Mouse (Mus musculus) C2C12 (cell line): ENCODE measurements around the gene Anks1b. TPM values are rescaled to one million over a fixed set of nuclear protein-coding genes. Genes with fewer than 3 reads are reported as not detected.

ENCODE experiments used
- H3K27me3 ChIP-seq: one replicate; pipeline ENCODE4 v1.6.1; 2011; ENCODE audit not compliant: control insufficient read depth, insufficient read depth, insufficient read length
- H3K36me3 ChIP-seq: one replicate; pipeline ENCODE4 v1.6.1; 2011; ENCODE audit not compliant: control insufficient read depth, insufficient read depth
- H3K4me3 ChIP-seq: one replicate; pipeline ENCODE4 v1.5.1; 2011; ENCODE audit warnings: mild to moderate bottlenecking, control low read depth; ENCODE audit not compliant: poor library complexity, insufficient read depth, severe bottlenecking
- H3K79me2 ChIP-seq: one replicate; pipeline ENCODE4 v1.6.1; 2011; ENCODE audit not compliant: control insufficient read depth, insufficient read depth
- H3K79me3 ChIP-seq: one replicate; pipeline ENCODE4 v1.6.1; 2011; ENCODE audit warnings: low read depth, control low read depth
- H3ac ChIP-seq: one replicate; pipeline ENCODE3; 2011; ENCODE audit warnings: low read depth; ENCODE audit not compliant: control insufficient read depth, insufficient read length
- CEBPB ChIP-seq: IDR thresholded peaks from one replicate; pipeline ENCODE4 v1.6.1; 2011; ENCODE audit warnings: low read depth, mild to moderate bottlenecking, control low read depth, moderate library complexity
- CTCF ChIP-seq: IDR thresholded peaks from one replicate; pipeline ENCODE4 v1.5.1; 2011; ENCODE audit not compliant: control insufficient read depth, insufficient read depth, insufficient read length
- FOSL1 ChIP-seq: IDR thresholded peaks from one replicate; pipeline ENCODE4 v1.8.0; 2011; ENCODE audit warnings: mild to moderate bottlenecking, low read length; ENCODE audit not compliant: poor library complexity, insufficient read depth, severe bottlenecking
- MAX ChIP-seq: IDR thresholded peaks from one replicate; pipeline ENCODE4 v1.6.1; 2011; ENCODE audit warnings: mild to moderate bottlenecking, control low read depth
- MYOD1 ChIP-seq: IDR thresholded peaks from one replicate; pipeline ENCODE4 v1.6.1; 2011; ENCODE audit warnings: low read depth; ENCODE audit not compliant: control insufficient read depth, insufficient read length
- MYOG ChIP-seq: IDR thresholded peaks from one replicate; pipeline ENCODE4 v1.6.1; 2011; ENCODE audit not compliant: control insufficient read depth, insufficient read length; ENCODE audit errors: extremely low read depth
- USF1 ChIP-seq: IDR thresholded peaks from one replicate; pipeline ENCODE4 v1.6.1; 2011; ENCODE audit warnings: low read depth, mild to moderate bottlenecking, control low read depth, moderate library complexity
- polyA plus RNA-seq: library from polyadenylated mRNA; unstranded; fragments of >200 nt; fragmentation: generic; extraction: Trizol; gene quantifications from one replicate; pipeline ENCODE4 v1.2.1, GENCODE M21; 2012; ENCODE audit warnings: missing spikeins

The Anks1b gene
- polyA plus RNA-seq, 1 experiment, result 0.27 TPM

DNA sequence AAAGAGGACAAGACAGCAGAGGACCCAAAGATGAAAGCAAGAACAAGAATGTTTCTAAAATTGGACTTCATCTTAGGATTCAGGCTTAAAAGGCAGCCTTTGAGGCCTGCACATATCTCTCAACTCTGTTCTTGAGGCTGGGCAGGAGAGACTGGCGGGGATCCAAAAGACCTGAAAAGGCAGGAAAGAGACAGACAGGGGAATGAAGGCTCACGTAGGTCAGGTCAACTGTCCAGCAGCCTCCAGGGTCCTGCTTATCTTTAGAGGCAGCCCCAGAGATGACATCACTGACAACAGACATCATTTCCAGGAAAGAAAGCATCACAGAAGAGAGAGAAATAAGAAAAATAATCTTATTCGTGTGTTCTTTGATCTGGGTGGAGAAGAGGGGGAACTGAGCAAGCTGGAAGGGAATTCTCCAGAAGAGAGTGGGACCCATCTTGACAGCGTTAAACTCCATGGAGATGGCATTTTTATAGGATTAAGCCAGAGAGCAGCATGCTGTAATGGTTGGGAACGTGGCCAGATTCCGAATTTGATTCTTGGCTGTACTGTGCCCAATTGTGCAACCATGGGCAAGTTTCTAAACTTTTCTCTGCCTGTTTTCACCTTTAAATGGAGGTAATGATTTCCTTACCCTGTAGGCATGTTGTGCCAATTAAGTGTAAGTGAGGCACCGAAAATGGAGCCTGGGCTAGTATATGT is 784.3 kb downstream of the Anks1b start:
- TF ChIP-seq USF1 (no peak), CEBPB (peak; percentile 30)
- Histone ChIP-seq H3K4me3 (no peak overlapping the region), H3K36me3 (no peaks in the 10 kb centered on the region), H3K79me3 (no peaks in the 10 kb centered on the region), H3ac (no peak overlapping the region), H3K79me2 (no peaks in the 10 kb centered on the region), H3K27me3 (no peaks in the 10 kb centered on the region)

DNA sequence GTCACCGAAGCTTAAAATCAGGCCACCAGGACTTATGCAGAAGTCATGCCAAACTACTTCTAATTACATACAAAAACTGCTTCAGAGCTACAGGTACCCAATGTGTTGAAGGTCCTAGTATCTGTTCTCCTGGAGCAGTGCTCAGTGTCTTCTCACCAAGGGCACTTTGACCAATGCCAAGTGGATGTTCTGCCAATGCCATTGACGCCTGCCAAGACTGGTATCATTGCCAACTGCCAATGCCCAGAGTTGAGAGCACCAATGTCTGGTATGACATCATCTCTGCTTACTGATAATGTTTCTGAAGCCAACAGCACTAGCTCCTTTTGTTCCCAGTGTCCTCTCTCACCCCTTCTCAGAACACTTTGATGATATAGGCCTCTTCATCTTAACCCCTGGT is 793.4 kb downstream of the Anks1b start:
- Histone ChIP-seq H3K79me2 (no peaks in the 10 kb centered on the region), H3ac (no peak overlapping the region), H3K27me3 (no peaks in the 10 kb centered on the region), H3K4me3 (no peak overlapping the region), H3K79me3 (no peaks in the 10 kb centered on the region), H3K36me3 (no peaks in the 10 kb centered on the region)
- no peak for TF ChIP-seq CEBPB
- no peak for TF ChIP-seq MYOG
- TF ChIP-seq MYOD1, result no peak
- TF ChIP-seq USF1, result no peak
- TF ChIP-seq CTCF, result no peak
- no peak for TF ChIP-seq MAX
- TF ChIP-seq FOSL1, result no peak

DNA sequence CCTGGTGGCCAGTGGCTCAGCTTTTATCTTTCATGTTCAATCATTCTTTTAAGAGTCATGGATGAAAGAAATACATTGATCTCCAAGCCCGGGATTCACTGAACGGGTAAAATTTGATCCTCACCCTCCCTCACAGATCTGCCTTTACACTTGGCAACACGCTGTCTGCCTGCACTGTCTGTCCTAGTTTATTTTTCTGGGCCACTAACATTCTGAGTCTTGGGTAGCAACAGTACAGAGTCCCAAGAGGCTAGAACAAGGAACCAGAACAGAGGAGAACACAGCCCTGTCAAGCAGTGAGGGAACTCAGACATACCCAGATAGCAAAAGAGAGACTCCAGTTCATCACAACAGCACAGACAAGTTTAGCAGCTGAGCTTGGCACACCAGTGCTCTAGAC is 797.0 kb downstream of the Anks1b start:
- H3K4me3 ChIP-seq, result no peak overlapping the region
- H3K27me3 ChIP-seq, result no peaks in the 10 kb centered on the region
- no peaks in the 10 kb centered on the region for H3K36me3 ChIP-seq
- TF ChIP-seq MYOD1 (no peak), MAX (no peak), CEBPB (no peak), CTCF (no peak), FOSL1 (no peak)
- H3K79me3 ChIP-seq, result no peaks in the 10 kb centered on the region
- no peak overlapping the region for H3ac ChIP-seq
- no peaks in the 10 kb centered on the region for H3K79me2 ChIP-seq

DNA sequence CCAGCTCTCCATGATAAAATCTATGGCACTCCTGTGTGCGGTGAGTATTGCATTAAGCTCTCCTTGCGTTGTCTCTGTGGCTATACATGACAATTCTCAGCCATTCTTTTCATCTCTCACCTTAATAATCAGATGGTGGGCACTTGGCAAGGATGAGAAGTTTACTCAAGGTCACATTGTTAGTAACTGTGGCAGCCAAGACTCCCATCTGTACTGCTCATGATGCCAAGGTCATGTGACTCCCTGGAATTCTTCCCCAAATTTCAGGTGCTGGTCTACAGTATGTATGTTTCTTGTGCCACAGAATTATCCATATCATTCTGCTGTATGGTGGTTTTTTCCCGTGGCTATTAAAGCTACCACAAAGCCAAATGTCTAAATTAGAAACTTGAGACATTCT is 798.8 kb downstream of the Anks1b start:
- Histone ChIP-seq H3K36me3 (no peaks in the 10 kb centered on the region), H3K4me3 (no peak overlapping the region), H3K79me2 (no peaks in the 10 kb centered on the region), H3ac (no peak overlapping the region), H3K27me3 (no peaks in the 10 kb centered on the region), H3K79me3 (no peaks in the 10 kb centered on the region)
- TF ChIP-seq MYOD1 (no peak), USF1 (no peak), MYOG (no peak)

DNA sequence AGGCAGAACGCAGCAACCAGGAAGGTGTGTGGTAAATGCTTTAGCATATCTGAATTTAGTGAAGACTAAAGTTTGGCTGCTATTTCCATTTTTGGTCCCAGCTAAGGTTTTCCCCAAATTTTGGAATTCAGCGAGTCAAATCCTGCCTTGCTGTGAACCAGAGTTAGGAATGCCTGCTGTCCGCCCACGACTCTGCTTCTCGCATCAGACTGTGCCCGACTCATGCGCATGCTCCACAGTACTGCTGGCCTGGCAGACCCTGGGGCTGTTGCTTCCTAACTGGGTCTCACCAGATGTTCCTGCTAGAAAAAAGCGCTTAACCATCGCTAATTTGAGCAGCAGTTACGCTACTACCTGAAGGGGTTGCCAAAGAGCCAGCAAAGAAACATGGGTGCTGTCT is 801.1 kb downstream of the Anks1b start:
- Histone ChIP-seq H3K36me3 (no peaks in the 10 kb centered on the region), H3K4me3 (no peak overlapping the region), H3ac (no peak overlapping the region), H3K27me3 (no peaks in the 10 kb centered on the region), H3K79me3 (no peaks in the 10 kb centered on the region), H3K79me2 (no peaks in the 10 kb centered on the region)
- no peak for TF ChIP-seq MYOG
- TF ChIP-seq MAX, result no peak
- TF ChIP-seq CTCF, result no peak
- TF ChIP-seq USF1, result no peak
- no peak for TF ChIP-seq MYOD1
- TF ChIP-seq FOSL1, result no peak
- no peak for TF ChIP-seq CEBPB

DNA sequence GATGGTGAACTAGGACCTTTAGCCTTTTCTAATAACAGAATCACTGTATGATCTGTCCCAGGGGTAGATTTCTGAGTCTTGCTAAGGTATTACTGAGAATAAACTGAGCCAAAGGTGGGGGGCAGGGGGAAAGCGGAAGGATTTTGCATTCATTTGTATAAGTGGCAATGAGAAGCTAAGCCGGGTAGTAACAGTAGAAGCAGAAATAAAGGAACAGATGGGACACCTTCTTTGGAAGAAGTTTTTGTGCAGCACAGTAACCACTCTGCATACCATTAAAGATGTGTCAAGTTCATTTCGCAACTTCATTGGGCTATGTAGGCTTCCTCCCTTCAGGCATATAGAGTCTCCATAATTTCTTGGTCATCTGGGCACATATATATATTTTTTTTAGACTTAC is 804.1 kb downstream of the Anks1b start:
- H3ac ChIP-seq, result no peak overlapping the region
- H3K36me3 ChIP-seq, result no peaks in the 10 kb centered on the region
- H3K27me3 ChIP-seq, result no peaks in the 10 kb centered on the region
- no peak for TF ChIP-seq CEBPB
- TF ChIP-seq MAX, result no peak
- TF ChIP-seq MYOD1, result no peak
- no peak for TF ChIP-seq USF1
- TF ChIP-seq MYOG, result no peak
- TF ChIP-seq CTCF, result no peak
- no peak for TF ChIP-seq FOSL1
- no peaks in the 10 kb centered on the region for H3K79me2 ChIP-seq
- H3K4me3 ChIP-seq, result no peak overlapping the region
- H3K79me3 ChIP-seq, result no peaks in the 10 kb centered on the region
